Mouse (Mus musculus) MEL-GATA-1-ER (cell line): Measurements from ENCODE around the gene Sema4a.

ENCODE experiments used
- DNase-seq: peaks from one replicate; pipeline ENCODE4 v3.0.0-alpha.2; 2012; ENCODE audit warnings: low read depth; ENCODE audit errors: extremely low read depth

Sema4a gene

GRCm38 (mm10) chr3:88486887-88487286 lies 25.9 kb upstream of the Sema4a start:
- no peak for DNase-seq

DNA sequence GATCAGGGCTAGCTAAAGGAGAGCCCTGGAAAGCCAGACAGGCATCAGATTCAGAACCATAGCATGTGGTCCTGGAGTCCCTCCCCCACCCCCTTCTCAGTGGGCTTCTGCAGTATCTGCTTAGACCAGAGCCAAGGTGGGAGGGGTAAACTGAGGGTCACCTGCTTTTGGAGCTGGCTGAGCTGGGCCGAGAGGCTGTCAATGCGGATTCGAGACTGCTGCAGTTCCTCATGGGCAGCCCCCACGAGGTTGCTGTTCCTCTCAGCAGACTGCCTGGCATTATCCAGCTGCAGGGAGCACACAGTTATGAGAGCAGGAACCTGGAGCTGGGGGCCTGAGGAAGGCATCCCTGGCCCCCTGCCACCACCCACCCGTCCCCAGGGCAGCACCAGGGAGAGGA lies 25.1 kb upstream of the Sema4a start:
- no peak for DNase-seq

- no peak for DNase-seq
Observed at GRCm38 (mm10) chr3:88484597-88485316, 23.8 kb upstream of the Sema4a start.

GRCm38 (mm10) chr3:88483621-88484020 lies 22.6 kb upstream of the Sema4a start:
- DNase-seq, result no peak

DNA sequence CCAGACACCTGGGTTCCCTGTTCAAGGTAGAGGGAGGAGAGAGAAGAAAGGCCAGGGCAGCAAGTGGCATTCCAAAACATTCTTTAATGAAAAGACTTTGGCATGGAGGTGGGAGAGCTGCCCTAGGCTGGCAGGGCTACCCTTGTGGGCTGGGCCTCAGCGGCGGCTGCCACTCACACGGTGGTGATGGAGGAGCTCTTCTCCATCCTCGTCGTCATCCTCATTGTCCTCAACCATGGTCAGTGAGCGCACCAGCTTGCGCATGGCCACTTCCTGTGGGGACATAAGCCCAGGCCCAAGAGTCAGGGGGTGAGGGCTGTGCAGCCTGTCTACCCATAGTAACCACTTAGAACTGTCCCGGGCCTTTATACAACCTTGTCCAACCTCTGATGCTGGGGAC lies 22.2 kb upstream of the Sema4a start:
- no peak for DNase-seq

GRCm38 (mm10) chr3:88482336-88482735 lies 21.4 kb upstream of the Sema4a start:
- DNase-seq, result no peak

GRCm38 (mm10) chr3:88481372-88482040 lies 20.5 kb upstream of the Sema4a start:
- no peak for DNase-seq

GRCm38 (mm10) chr3:88480679-88481078 lies 19.7 kb upstream of the Sema4a start:
- no peak for DNase-seq

- DNase-seq, result no peak
Observed at GRCm38 (mm10) chr3:88479828-88480227, 18.8 kb upstream of the Sema4a start.

- no peak for DNase-seq
Observed at GRCm38 (mm10) chr3:88479163-88479562, 18.2 kb upstream of the Sema4a start.

- peak; percentile 57 for DNase-seq
Observed at GRCm38 (mm10) chr3:88477735-88478134, 16.8 kb upstream of the Sema4a start.

DNA sequence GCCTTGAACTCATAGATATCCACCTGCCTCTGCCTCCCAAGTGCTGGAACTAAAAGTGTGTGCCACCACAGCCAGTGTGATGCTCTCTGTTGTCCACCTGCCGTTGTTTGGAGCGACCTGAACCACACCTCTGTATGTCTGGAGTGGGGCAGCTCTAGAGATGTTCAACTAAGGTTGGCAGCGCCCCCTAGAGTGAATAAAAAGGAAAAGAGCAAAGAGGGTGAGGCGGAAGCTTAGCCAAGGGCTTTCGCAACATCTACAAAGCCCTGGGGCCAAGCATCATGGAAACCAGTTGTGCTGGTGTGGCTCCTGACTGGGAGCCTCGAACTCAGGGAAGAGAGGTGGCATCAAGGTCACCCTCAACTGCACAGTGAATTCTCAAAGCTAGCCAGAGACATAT lies 15.4 kb upstream of the Sema4a start:
- peak; percentile 68 for DNase-seq

DNA sequence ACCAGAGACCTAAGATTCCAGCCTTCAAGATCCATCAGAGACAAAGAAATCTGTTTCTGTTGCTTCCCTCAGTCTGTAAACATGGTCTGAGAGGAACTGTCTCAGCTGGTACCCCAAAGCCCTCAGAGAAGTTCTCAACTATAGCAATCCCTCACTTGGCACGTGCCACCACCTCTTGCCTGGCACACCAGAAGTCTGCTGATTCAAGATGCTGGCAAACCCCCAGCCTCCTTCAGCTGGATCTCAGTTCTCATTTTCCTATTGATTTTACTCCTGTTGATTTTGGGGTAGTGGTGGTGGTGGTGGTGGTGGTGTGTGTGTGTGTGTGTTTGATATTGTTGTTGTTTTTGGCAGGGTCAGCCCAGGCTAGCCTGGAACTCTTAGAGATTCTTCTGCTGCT lies 12.6 kb upstream of the Sema4a start:
- no peak for DNase-seq

GRCm38 (mm10) chr3:88473020-88473419 lies 12.0 kb upstream of the Sema4a start:
- no peak for DNase-seq

- no peak for DNase-seq
Observed at GRCm38 (mm10) chr3:88470943-88471479, 10.0 kb upstream of the Sema4a start.

- no peak for DNase-seq
Observed at GRCm38 (mm10) chr3:88469466-88469865, 8.5 kb upstream of the Sema4a start.

DNA sequence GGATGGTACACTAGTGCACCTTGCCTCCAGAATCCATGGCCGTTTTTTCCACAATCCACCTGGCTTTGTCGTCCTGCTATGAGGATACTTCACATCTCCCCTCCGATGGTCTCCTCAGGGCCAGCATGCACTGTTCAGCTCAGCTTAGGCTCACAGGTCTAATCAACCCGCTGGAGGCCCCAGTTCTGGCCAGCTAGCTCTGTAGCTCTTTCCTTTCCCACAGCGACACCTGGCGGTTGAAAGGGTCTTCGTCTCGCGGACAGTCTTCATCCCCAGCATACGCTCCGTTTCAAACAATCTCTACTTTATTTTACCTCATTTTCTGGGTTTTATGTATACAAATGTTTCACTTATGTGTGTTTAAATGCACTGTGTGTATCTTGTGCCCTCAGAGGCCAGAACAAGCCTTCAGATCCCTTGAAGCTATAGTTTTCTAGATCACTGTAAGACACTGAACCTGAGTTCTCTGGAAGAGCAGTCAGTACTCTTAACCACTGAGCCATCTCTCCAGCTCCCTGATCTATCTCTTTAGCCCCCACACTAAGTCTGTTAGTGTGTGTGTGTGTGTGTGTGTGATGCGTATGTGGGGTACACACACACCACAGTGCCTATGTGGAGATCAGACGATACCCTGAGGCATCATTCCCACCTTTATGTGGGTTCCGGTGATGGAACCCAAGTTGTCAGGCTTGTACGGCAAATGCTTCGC lies 6.3 kb upstream of the Sema4a start:
- peak; percentile 79 for DNase-seq

DNA sequence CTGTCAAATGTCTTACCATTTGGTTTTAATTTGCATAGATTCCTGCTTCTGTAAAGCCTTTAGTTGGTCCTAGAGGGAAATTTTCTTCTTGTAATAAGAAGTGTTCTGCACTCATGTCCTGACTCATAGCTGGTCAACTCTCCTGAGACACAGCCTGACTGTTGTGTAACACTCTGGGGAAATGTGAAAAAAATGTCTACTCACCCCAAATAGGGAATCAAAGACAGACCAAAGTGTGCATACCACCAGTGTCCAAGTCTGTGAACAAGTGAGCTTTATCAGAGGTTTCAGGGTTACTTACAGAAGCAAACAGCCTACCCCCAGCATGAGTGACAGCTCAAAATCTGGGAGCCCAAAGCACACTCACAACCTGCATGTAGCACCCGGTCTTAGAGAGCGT lies 4.1 kb upstream of the Sema4a start:
- no peak for DNase-seq

DNA sequence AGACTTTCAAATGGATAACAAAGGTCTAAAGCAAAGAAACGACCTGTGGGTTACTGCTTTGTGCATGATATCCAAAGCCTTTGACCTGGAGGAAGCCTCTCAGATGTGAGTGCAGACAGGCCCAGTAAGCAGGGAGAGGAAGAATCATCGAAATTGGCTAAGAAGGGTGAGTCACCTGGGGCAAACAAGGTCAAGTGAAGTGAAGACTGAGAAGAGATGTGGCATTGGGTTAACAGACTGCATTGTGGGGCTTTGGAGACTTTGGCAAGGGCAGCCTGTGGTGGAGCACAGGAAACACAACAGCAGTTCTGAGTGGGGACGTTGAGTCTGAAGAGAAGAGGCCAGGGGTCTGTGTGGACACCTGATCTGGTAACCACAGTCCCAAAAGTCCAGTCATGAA lies 3.4 kb upstream of the Sema4a start:
- no peak for DNase-seq

DNA sequence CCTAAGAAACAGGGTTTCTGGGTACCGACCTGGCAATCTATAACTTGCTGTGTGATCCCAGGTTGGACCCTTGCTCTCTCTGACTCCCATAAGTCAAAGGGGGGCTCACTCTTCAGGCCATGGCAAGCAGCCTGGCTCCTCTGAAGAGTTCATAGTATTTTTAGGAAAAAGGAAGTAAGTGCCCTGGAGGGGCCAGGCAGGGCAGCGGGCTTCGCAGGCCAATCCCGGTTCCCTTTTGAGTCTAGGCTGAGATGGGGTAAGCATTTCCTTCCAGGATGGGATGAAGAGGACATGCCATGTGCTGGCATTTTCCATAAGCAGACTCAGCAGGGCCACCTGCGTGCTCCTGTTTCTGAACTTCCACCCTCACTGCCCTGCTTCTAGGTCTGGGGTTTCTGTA lies 953 bp downstream of the Sema4a start:
- DNase-seq, result no peak

DNA sequence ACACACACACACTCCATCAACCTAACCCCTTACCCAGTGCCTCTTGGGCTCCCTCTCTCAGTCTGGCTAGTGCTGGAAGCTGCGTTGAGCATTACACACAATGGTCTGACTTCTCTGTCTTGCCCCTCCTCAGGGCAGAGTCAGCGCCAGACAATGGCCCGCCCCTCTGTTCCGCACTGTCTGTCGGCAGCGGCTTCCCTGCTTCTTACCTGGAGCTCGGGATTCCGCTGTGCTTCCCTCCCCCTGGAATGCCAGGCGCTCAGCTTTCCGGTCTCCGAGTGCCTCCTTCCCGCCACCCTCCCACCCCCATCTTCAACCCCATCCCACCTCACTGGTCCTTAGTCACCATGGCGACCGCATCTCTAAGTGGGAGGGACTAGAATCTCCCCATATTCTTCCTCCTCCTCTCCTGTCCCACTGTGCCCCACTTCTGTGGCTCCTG lies 2.2 kb downstream of the Sema4a start:
- no peak for DNase-seq
